Mouse (Mus musculus): Measurements from ENCODE around the gene Hmgn3. TPM values are rescaled to one million over a fixed set of nuclear protein-coding genes. Genes with fewer than 3 reads are reported as not detected.

Gene Hmgn3
- polyA plus RNA-seq, 1 experiment from 2014 or later: 18.7 TPM

Other genes with a start within 250 kb of the Hmgn3 start
- gene Phip, start 171.2 kb downstream of the Hmgn3 start, polyA plus RNA-seq (2014; fragmentation: Nextera tagmentation; extraction: Ambion mirVana): 52.5 and 54.2 TPM in 2 replicates